Mouse (Mus musculus): ENCODE results near the gene Gucy2g. TPM values are rescaled to one million over a fixed set of nuclear protein-coding genes. Genes with fewer than 3 reads are reported as not detected.
A peak's percentile ranks its signal among the peaks of the same experiment; 100 is the strongest.

Gene Gucy2g
- total RNA-seq, 1 experiment: 0.09 TPM

- Histone ChIP-seq H3K36me3 (ENCODE audit: control insufficient read depth, insufficient read depth, low read length, poor library complexity, severe bottlenecking) (no peaks in the 10 kb centered on the region), H3K4me3 (ENCODE audit: insufficient read depth in 1 of 2, low read depth in 1 of 2, low read length in 2 of 2, poor library complexity in 1 of 2, severe bottlenecking in 1 of 2) (no peak overlapping the region), H3K9me3 (ENCODE audit: control insufficient read depth, insufficient read depth, low read depth, low read length) (no peaks in the 10 kb centered on the region), H3K9ac (ENCODE audit: insufficient read depth, low read depth, low read length, poor library complexity, severe bottlenecking) (no peak overlapping the region), H3K27ac (ENCODE audit: insufficient read depth, low read depth, low read length, poor library complexity, severe bottlenecking) (no peak overlapping the region), H3K4me1 (ENCODE audit: control insufficient read depth in 2 of 2, insufficient read depth in 2 of 2, low read length in 2 of 2, poor library complexity in 1 of 2) (peaks cover 0 to 8% of the 10 kb centered on the region in 2 experiments; a peak in 2 of 4 replicates)
- DNase-seq (ENCODE audit: low read depth, low spot score): no peak
- in situ Hi-C loops (cut with MboI; ENCODE audit: low sequenced_read_pairs in 2 of 2, unreplicated experiment in 2 of 2): no loop called here
- no peak for TF ChIP-seq ZNF384 (IDR thresholded peaks at IDR 0.05; ENCODE audit: low read depth, low read length)
- TF ChIP-seq HCFC1 (IDR thresholded peaks at IDR 0.05; ENCODE audit: borderline replicate concordance, insufficient read depth, low read length): no peak
- no peak for TF ChIP-seq ZC3H11A (IDR thresholded peaks at IDR 0.05; ENCODE audit: borderline replicate concordance, low read depth, low read length)
- TF ChIP-seq CHD2 (IDR thresholded peaks at IDR 0.05; ENCODE audit: low read depth, low read length): no peak
- no peak for TF ChIP-seq MAFK (IDR thresholded peaks at IDR 0.05; ENCODE audit: insufficient read depth, low read depth, low read length)
Measured at GRCm38 (mm10) chr19:55276100-55276499, 35.1 kb upstream of the Gucy2g start.

- no peaks in the 10 kb centered on the region for H3K36me3 ChIP-seq (ENCODE audit: control insufficient read depth, insufficient read depth, low read length, poor library complexity, severe bottlenecking)
- H3K27ac ChIP-seq (ENCODE audit: insufficient read depth, low read depth, low read length, poor library complexity, severe bottlenecking): no peak overlapping the region
- in situ Hi-C loops (cut with MboI; ENCODE audit: low sequenced_read_pairs in 2 of 2, unreplicated experiment in 2 of 2): no loop called here
- DNase-seq (ENCODE audit: low read depth, low spot score): no peak
- H3K4me3 ChIP-seq (ENCODE audit: insufficient read depth in 1 of 2, low read depth in 1 of 2, low read length in 2 of 2, poor library complexity in 1 of 2, severe bottlenecking in 1 of 2): no peak overlapping the region
- no peaks in the 10 kb centered on the region for H3K9me3 ChIP-seq (ENCODE audit: control insufficient read depth, insufficient read depth, low read depth, low read length)
- H3K9ac ChIP-seq (ENCODE audit: insufficient read depth, low read depth, low read length, poor library complexity, severe bottlenecking): no peak overlapping the region
- H3K4me1 ChIP-seq (ENCODE audit: control insufficient read depth in 2 of 2, insufficient read depth in 2 of 2, low read length in 2 of 2, poor library complexity in 1 of 2): peaks cover 0 to 24% of the 10 kb centered on the region in 2 experiments; a peak in 2 of 4 replicates
- no peak for TF ChIP-seq ZNF384 (IDR thresholded peaks at IDR 0.05; ENCODE audit: low read depth, low read length)
- TF ChIP-seq CHD2 (IDR thresholded peaks at IDR 0.05; ENCODE audit: low read depth, low read length): no peak
- TF ChIP-seq ZC3H11A (IDR thresholded peaks at IDR 0.05; ENCODE audit: borderline replicate concordance, low read depth, low read length): no peak
- no peak for TF ChIP-seq MAFK (IDR thresholded peaks at IDR 0.05; ENCODE audit: insufficient read depth, low read depth, low read length)
- TF ChIP-seq HCFC1 (IDR thresholded peaks at IDR 0.05; ENCODE audit: borderline replicate concordance, insufficient read depth, low read length): no peak
Measured at GRCm38 (mm10) chr19:55273340-55273739, 32.3 kb upstream of the Gucy2g start.

- Histone ChIP-seq H3K4me1 (ENCODE audit: control insufficient read depth in 2 of 2, insufficient read depth in 2 of 2, low read length in 2 of 2, poor library complexity in 1 of 2) (peaks cover 0 to 24% of the 10 kb centered on the region in 2 experiments; a peak in 2 of 4 replicates), H3K27ac (ENCODE audit: insufficient read depth, low read depth, low read length, poor library complexity, severe bottlenecking) (peak overlapping the region; percentile 89), H3K4me3 (ENCODE audit: insufficient read depth in 1 of 2, low read depth in 1 of 2, low read length in 2 of 2, poor library complexity in 1 of 2, severe bottlenecking in 1 of 2) (no peak overlapping the region), H3K9me3 (ENCODE audit: control insufficient read depth, insufficient read depth, low read depth, low read length) (no peaks in the 10 kb centered on the region), H3K36me3 (ENCODE audit: control insufficient read depth, insufficient read depth, low read length, poor library complexity, severe bottlenecking) (no peaks in the 10 kb centered on the region), H3K9ac (ENCODE audit: insufficient read depth, low read depth, low read length, poor library complexity, severe bottlenecking) (no peak overlapping the region)
- DNase-seq (ENCODE audit: low read depth, low spot score): peak; percentile 61
- in situ Hi-C loops (cut with MboI; ENCODE audit: low sequenced_read_pairs in 2 of 2, unreplicated experiment in 2 of 2): no loop called here
- TF ChIP-seq ZC3H11A (IDR thresholded peaks at IDR 0.05; ENCODE audit: borderline replicate concordance, low read depth, low read length): no peak
- no peak for TF ChIP-seq ZNF384 (IDR thresholded peaks at IDR 0.05; ENCODE audit: low read depth, low read length)
- TF ChIP-seq HCFC1 (IDR thresholded peaks at IDR 0.05; ENCODE audit: borderline replicate concordance, insufficient read depth, low read length): no peak
- TF ChIP-seq CHD2 (IDR thresholded peaks at IDR 0.05; ENCODE audit: low read depth, low read length): no peak
- TF ChIP-seq MAFK (IDR thresholded peaks at IDR 0.05; ENCODE audit: insufficient read depth, low read depth, low read length): no peak
Measured at GRCm38 (mm10) chr19:55271448-55271847, 30.4 kb upstream of the Gucy2g start.

GRCm38 (mm10) chr19:55269051-55269450, 28.0 kb upstream of the Gucy2g start:
- H3K36me3 ChIP-seq (ENCODE audit: control insufficient read depth, insufficient read depth, low read length, poor library complexity, severe bottlenecking): no peaks in the 10 kb centered on the region
- no peak overlapping the region for H3K4me3 ChIP-seq (ENCODE audit: insufficient read depth in 1 of 2, low read depth in 1 of 2, low read length in 2 of 2, poor library complexity in 1 of 2, severe bottlenecking in 1 of 2)
- TF ChIP-seq ZNF384 (IDR thresholded peaks at IDR 0.05; ENCODE audit: low read depth, low read length): no peak
- no peak for TF ChIP-seq HCFC1 (IDR thresholded peaks at IDR 0.05; ENCODE audit: borderline replicate concordance, insufficient read depth, low read length)
- no peak for TF ChIP-seq ZC3H11A (IDR thresholded peaks at IDR 0.05; ENCODE audit: borderline replicate concordance, low read depth, low read length)
- no peak for TF ChIP-seq MAFK (IDR thresholded peaks at IDR 0.05; ENCODE audit: insufficient read depth, low read depth, low read length)
- no peak for TF ChIP-seq CHD2 (IDR thresholded peaks at IDR 0.05; ENCODE audit: low read depth, low read length)
- H3K9ac ChIP-seq (ENCODE audit: insufficient read depth, low read depth, low read length, poor library complexity, severe bottlenecking): no peak overlapping the region
- peaks cover 0 to 24% of the 10 kb centered on the region in 2 experiments; a peak in 2 of 4 replicates for H3K4me1 ChIP-seq (ENCODE audit: control insufficient read depth in 2 of 2, insufficient read depth in 2 of 2, low read length in 2 of 2, poor library complexity in 1 of 2)
- no peak overlapping the region for H3K27ac ChIP-seq (ENCODE audit: insufficient read depth, low read depth, low read length, poor library complexity, severe bottlenecking)
- no peak for DNase-seq (ENCODE audit: low read depth, low spot score)
- H3K9me3 ChIP-seq (ENCODE audit: control insufficient read depth, insufficient read depth, low read depth, low read length): no peaks in the 10 kb centered on the region
- in situ Hi-C loops (cut with MboI; ENCODE audit: low sequenced_read_pairs in 2 of 2, unreplicated experiment in 2 of 2): no loop called here
